Mouse (Mus musculus): ENCODE data around the gene Nos3.
"Not testable (repeated sequence)": the region's sequence is repeated elsewhere in the genome, so short reads cannot be mapped to it uniquely, and the experiment has no call there.

The Nos3 gene

GRCm38 (mm10) chr5:24374666-24375328 is 10.2 kb downstream of the Nos3 start:
- DNase-seq (ENCODE audit: low spot score), result no peak

DNA sequence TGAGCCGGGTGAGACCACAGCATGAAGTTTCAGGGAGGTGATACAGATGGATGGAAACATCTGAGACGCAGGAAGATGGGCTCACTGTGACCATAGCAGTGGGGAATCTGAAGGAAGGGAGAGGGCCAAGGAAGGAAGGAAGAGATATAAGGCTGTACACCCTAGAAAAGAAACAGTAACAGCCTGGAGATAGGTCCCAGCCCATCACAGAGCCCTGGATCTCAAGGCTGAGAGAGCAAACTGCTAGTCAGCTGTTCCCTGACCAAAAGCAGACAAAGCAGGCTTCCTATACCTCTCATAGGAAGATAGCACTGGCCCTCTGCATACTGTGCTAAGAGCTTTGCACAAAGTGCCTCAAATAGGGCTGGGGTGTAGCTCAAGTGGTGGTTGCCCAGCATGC is 14.1 kb downstream of the Nos3 start:
- DNase-seq (ENCODE audit: low spot score), result no peak

DNA sequence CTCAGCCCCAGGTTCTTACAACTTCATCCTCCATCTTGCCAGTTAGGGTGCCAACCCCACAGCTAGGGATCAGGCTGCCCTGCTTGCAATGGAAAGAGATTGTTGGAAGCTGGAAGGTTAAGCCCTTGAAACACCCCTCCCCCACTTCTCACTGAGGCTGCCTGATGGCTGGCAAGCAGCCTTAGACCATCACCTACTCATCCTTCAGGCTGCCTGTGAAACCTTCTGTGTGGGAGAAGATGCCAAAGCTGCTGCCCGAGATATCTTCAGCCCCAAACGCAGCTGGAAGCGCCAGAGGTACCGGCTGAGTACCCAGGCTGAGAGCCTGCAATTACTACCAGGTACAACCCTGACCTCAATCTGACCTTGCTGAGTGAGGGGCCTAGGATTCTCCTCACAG is 14.9 kb downstream of the Nos3 start:
- no peak for DNase-seq (ENCODE audit: low spot score)

DNA sequence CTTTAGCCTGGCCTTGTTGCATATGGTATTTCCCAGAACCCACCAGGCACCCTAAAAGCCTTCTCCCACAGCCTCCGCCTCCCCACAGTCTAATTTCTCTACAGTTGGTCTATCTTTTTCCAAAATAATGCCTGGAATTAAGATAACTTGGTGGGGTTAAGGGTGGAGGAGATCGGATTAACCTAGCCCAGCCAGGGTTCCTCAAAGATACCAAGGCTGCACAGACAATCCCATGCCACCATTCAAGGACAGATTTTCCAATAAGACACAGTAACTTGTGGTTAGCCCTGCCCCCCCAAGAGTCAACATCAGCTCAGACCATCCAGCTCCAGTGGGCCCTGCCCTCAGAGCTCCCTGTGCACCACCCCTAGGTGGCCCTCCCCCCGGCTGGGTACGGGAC is 15.9 kb downstream of the Nos3 start:
- no peak for DNase-seq (ENCODE audit: low spot score)

DNA sequence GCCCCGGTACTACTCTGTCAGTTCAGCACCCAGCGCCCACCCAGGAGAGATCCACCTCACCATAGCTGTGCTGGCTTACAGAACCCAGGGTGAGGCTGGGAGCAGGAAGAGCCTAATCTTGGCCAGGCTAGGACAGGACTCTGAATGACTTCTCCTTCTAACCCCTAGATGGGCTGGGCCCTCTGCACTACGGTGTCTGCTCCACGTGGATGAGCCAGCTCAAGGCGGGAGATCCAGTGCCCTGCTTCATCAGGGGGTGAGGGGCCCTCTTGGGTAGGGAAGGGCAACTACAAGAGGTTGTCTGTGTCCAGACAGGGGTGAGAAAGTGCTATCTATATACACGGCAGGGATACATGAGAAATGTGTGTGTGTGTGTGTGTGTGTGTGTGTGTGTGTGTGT is 16.9 kb downstream of the Nos3 start:
- DNase-seq (ENCODE audit: low spot score), result no peak

DNA sequence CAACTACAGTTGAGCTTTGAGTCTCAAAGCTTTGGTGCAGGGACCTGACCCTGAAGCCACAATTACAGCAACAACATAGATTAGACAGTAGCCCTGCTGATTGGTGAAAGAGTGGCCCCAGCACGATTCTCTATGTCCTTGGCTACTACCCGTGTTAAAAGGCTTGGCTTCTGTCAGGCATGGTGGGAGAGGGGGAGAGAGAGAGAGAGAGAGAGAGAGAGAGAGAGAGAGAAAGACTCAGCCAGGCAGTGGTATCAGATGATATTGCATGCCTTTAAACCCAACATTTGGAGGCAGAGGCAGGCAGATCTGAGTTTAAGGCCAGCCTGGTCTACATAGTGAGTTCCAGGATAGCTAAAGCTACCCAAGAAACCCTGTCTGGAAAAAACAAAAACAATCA is 17.4 kb downstream of the Nos3 start:
- DNase-seq (ENCODE audit: low spot score), result no peak

GRCm38 (mm10) chr5:24383026-24383859 is 18.6 kb downstream of the Nos3 start:
- DNase-seq (ENCODE audit: low spot score), result peak; percentile 86

- no peak for DNase-seq (ENCODE audit: low spot score)
These were observed 19.8 kb downstream of the Nos3 start for GRCm38 (mm10) chr5:24384407-24384806.

DNA sequence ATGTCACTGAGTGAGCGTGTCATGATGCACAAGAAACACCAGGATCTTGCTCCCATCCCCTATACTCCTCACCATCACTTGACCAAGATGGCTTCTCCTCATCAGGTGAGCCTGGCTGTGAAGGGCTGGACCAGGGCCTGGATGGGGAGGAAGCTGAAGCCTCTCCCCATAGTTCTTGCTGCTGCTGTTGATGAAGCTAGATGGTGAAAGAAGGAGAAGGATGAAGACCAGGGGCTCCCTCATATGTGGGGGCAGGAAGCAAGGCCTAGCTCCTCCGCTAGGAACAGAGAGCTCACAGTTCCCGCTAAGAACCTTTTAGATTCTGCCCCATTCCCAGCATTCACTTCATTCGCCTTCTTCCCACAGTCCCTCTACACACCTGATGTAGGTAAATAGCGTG is 20.8 kb downstream of the Nos3 start:
- DNase-seq (ENCODE audit: low spot score), result no peak

DNA sequence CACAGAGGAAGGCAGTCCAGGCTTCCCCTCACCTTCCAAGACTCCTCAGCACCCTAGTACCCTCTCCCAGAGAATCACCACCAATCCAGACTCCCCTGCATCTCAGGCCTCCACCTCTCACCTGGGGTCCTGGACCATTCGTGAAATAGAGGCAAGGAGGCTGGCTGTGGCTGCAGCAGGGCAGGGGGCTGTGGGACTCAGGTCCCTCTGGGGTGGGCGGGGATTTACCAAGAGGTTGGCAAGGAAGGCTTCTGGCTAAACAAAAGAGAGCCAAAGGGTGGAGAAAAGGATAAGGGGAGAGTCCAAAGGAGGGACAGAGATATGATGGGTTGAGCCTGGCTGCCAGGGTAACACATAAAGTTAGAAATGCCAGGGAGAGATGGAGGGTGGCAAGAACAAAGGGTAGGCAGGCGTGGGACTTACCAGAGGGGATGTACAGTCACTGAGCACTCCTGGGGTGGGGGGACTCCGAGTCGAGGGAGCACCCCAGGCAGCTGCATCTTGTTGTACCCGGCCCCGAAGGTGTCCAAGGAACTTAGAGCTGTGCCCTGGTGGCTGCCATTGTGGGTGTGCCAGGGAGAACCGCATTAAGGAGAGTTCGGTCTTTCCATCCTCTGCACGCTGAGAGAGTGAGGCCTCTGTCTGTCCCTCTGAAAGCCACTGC is 21.4 kb downstream of the Nos3 start:
- DNase-seq (ENCODE audit: low spot score), result no peak

GRCm38 (mm10) chr5:24387264-24388241 is 22.9 kb downstream of the Nos3 start:
- DNase-seq (ENCODE audit: low spot score), result no peak

- no peak for DNase-seq (ENCODE audit: low spot score)
These were observed 23.8 kb downstream of the Nos3 start for GRCm38 (mm10) chr5:24388246-24388915.

DNA sequence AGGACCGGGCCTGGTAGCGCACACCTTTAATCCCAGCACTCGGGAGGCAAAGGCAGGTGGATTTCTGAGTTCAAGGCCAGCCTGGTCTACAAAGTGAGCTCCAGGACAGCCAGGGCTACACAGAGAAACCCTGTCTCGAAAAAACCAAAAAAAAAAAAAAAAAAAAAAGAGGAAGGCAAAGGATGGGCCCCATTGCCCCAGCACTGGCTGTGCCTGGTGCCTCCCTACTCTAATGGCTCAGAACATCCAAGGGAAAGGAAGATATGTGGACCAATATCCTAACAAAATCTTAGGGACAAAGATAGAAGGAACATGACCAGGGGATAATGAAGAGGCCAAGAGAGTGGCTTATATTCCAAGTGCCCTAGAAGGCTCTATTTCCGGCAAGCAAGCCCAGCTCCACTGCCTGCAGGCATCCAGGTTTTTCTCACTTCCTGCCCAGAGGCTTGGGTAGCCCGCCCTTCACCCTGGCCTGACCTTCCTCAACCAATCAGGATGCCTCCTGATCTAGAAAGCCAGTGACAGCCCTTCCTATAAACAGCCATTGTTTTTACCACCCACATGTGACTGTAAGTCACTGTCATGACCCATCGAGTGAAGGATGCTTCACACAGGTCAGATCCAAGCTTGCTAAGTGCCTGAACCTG is 24.5 kb downstream of the Nos3 start:
- no peak for DNase-seq (ENCODE audit: low spot score)

DNA sequence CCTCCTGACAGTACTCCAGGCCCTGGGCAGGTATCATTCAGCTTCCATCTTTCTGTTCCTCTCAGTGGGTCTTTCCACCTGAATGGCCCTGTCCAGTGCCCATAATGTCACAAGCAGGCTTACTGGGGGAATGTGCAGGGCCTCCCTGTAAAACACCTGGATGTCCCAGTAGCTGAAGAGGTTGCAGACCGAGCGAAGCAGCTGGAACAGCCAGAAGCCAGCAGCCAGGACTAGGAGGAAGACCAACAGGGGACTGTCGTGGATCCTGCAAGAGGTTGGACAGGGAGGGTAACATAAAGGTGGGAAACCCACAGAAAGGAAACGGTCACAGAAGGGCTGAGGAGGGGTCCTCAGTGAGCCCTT is 25.0 kb downstream of the Nos3 start:
- no peak for DNase-seq (ENCODE audit: low spot score)

GRCm38 (mm10) chr5:24391864-24392263 is 27.3 kb downstream of the Nos3 start, which contains the start of gene Atg9b:
Gene Atg9b (minus strand): TSS chr5:24392143.
- no peak for DNase-seq (ENCODE audit: low spot score)

GRCm38 (mm10) chr5:24392724-24393123 is 28.1 kb downstream of the Nos3 start:
- DNase-seq (ENCODE audit: low spot score), result no peak

DNA sequence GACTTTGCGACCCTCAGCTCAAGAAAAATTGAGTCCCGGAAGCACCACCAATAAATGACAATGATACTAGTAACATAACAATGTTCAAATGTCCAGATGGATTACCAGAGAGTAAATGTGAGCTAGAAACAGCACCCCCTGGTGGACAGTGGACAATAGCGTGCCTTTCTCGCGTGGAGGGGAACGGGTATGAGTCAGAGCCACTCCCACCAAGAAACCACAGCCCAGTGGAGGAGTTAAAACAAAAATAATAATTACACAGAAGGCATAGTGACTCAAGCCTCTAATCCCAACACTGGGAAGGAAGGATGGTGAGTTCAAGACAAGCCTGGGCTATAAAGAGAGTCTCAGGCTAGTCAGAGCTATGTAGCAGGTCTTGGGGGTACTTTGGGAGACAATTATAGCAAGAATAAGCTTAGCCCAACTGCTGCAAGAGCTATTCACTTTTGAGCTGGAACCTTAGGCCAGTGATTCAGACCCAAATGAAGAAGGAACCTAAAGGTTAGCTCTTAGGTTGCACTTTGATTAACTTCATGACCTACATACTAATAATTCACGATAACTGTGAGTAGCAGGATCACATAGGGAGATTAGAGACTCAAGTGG is 28.9 kb downstream of the Nos3 start, which contains the start of gene Abcb8:
Gene Abcb8, plus strand, starts transcription at position 272 of the 606 bp plus-strand sequence.
- peak; percentile 91 for DNase-seq (ENCODE audit: low spot score)

- DNase-seq (ENCODE audit: low spot score), result peak; percentile 95
These were observed 29.7 kb downstream of the Nos3 start for GRCm38 (mm10) chr5:24394165-24394894.

DNA sequence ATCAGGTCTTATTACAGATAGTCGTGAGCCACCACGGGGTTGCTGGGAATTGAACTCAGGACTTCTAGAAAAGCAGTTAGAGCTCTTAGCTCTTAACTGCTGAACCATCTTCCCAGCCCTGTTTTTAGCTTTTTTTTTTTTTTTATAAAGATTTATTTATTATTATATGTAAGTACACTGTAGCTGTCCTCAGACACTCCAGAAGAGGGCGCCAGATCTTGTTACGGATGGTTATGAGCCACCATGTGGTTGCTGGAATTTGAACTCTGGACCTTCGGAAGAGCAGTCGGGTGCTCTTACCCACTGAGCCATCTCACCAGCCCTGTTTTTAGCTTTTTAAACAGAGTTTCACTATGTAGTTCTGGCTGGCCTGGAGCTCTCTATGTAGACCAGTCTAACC is 31.6 kb downstream of the Nos3 start:
- not testable (repeated sequence) for DNase-seq (ENCODE audit: low spot score)

DNA sequence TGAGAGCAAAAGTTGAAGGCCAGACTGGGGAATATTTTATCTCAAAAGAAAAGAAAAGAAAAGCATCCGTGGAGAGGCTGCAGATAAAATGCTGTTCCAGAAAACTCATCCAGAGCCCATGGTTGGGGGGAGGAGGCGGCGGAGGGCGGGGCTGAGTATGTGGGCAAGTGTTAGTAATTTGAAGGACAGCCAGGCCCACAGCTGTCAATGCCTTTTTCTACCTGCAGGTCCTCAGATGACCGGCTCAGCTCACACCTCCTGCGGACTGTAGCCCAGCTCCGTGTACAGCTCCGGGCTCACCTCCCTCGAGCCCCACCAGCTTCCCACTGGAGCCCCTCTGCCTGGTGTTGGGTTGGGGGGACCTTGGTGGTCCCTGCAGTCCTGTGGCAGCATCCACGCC is 35.1 kb downstream of the Nos3 start:
- DNase-seq (ENCODE audit: low spot score), result no peak
